ENCODE assay signal across 23 mouse cellular contexts in genomic region chr1:179169161-179169560, GRCm38 (mm10).
DNase-seq lines count a peak whose midpoint lies in the region; ATAC-seq lines count a peak whose summit lies in the region.
"Had no signal": no experiment of that assay in that cellular context is flagged by ENCODE, and none has a peak within 500 bp of the region (broad histone marks: within the 10 kb centered on the region; RNA-seq: fewer than 3 reads in every experiment).

No protein-coding gene starts in this region.

- peak; percentile 61 for DNase-seq in brain, adult 2 months (ENCODE audit: low read depth, low spot score)
- peak; percentile 33 for DNase-seq in cerebellum, adult 8-10 months
- DNase-seq in cerebellum, postnatal 36 days: peak; percentile 31 to 38
- peak; percentile 23 to 36 for DNase-seq in thymus, postnatal 36 days
- DNase-seq in kidney, postnatal 36 days: no peak
- DNase-seq in gastrocnemius, postnatal 14 days: no peak
- DNase-seq: adrenal gland, postnatal 10 days; heart, postnatal 10 days; kidney, postnatal 25 days; layer of hippocampus, adult 9-11 months; lung, adult 18-20 months; lung, postnatal 10 days had no signal

- intact Hi-C loops in gastrocnemius, postnatal 14 days (cut with DNase I; ENCODE audit: low total_unique reads): no loop called here

- 92% methylated on average over 10 of the region's 10 CpGs for WGBS in forebrain, embryonic 12.5 days

- no peak overlapping the region for H3K27ac ChIP-seq in forebrain, embryonic 12.5 days
- H3K27ac ChIP-seq: embryonic facial prominence, embryonic 15.5 days; heart, embryonic 10.5 days; hindbrain, embryonic 10.5 days; limb, embryonic 13.5 days; liver, embryonic 12.5 days; midbrain, embryonic 12.5 days; neural tube, embryonic 15.5 days; stomach, embryonic 15.5 days had no signal

- H3K4me1 ChIP-seq in forebrain, embryonic 12.5 days: peaks cover under 1% of the 10 kb centered on the region; the same call in 1 of the 2 replicates
- H3K4me1 ChIP-seq: midbrain, embryonic 12.5 days; neural tube, embryonic 15.5 days; stomach, embryonic 15.5 days had no signal

- no peak for ATAC-seq in forebrain, embryonic 12.5 days (ENCODE audit: low FRiP score)
- ATAC-seq: forebrain, embryonic 16.5 days; hindbrain, embryonic 16.5 days had no signal

- no peak overlapping the region for H3K9ac ChIP-seq in forebrain, embryonic 12.5 days
- H3K9ac ChIP-seq: embryonic facial prominence, embryonic 15.5 days; limb, embryonic 13.5 days; liver, embryonic 12.5 days; midbrain, embryonic 12.5 days; neural tube, embryonic 15.5 days; stomach, embryonic 15.5 days had no signal

- no peaks in the 10 kb centered on the region for H3K9me3 ChIP-seq in forebrain, embryonic 12.5 days
- H3K9me3 ChIP-seq: embryonic facial prominence, embryonic 15.5 days; heart, embryonic 10.5 days; hindbrain, embryonic 10.5 days; limb, embryonic 13.5 days; liver, embryonic 12.5 days; midbrain, embryonic 12.5 days; neural tube, embryonic 15.5 days; stomach, embryonic 15.5 days had no signal

- H3K4me2 ChIP-seq in forebrain, embryonic 12.5 days: no peak overlapping the region
- H3K4me2 ChIP-seq: embryonic facial prominence, embryonic 15.5 days; limb, embryonic 13.5 days; liver, embryonic 12.5 days; midbrain, embryonic 12.5 days; neural tube, embryonic 15.5 days; stomach, embryonic 15.5 days had no signal

- H3K27me3 ChIP-seq in forebrain, embryonic 12.5 days: peaks cover 3% of the 10 kb centered on the region; the same call in 1 of the 2 replicates
- H3K27me3 ChIP-seq: embryonic facial prominence, embryonic 15.5 days; limb, embryonic 13.5 days; liver, embryonic 12.5 days; neural tube, embryonic 15.5 days; stomach, embryonic 15.5 days had no signal

- no peak overlapping the region for H3K4me3 ChIP-seq in forebrain, embryonic 12.5 days (replicated peaks)
- H3K4me3 ChIP-seq: embryonic facial prominence, embryonic 15.5 days; heart, embryonic 10.5 days; hindbrain, embryonic 10.5 days; limb, embryonic 13.5 days; liver, embryonic 12.5 days; midbrain, embryonic 12.5 days; neural tube, embryonic 15.5 days; stomach, embryonic 15.5 days had no signal

- H3K36me3 ChIP-seq in forebrain, embryonic 12.5 days (replicated peaks): no peaks in the 10 kb centered on the region
- H3K36me3 ChIP-seq: embryonic facial prominence, embryonic 15.5 days; heart, embryonic 10.5 days; hindbrain, embryonic 10.5 days; limb, embryonic 13.5 days; liver, embryonic 12.5 days; midbrain, embryonic 12.5 days; neural tube, embryonic 15.5 days; stomach, embryonic 15.5 days had no signal

Comparison
In these comparisons a context has a peak if more than half of its experiments do, and no peak if none do; other contexts are left out.
1. DNase-seq: peak in brain, adult 2 months (single experiment), cerebellum, adult 8-10 months (single experiment), cerebellum, postnatal 36 days (2 of 2) and thymus, postnatal 36 days (2 of 2); none in kidney, postnatal 36 days (0 of 2) and gastrocnemius, postnatal 14 days (single experiment).